9 mouse cellular contexts compared by ENCODE assay signal in the genomic region with DNA sequence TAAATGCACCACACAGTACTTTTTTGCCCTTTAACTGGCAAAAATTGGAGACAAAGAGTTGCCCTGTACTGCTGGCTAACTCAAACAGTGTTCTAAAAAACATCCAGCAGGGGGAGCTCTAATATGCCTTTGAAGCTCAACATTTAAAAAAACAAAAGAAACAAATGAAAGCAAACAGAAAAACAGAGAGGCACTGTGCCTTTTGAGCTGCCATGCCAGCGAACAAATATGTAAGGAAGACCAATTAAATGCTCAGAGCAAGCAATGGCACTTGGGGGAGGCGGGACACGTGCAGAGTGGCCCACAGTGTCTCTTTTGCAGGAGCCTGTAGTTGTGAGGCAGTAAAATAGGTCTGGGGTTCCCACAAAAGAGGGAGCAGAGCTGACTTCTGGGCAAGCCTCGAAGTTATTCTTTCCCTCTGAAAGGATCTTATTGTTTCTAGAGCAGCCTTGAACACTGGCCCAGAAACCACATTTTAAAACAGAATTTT. TPM values are rescaled to one million over a fixed set of nuclear protein-coding genes. Genes with fewer than 3 reads are reported as not detected.
DNase-seq lines count a peak whose midpoint lies in the region; ATAC-seq and TF ChIP-seq lines count a peak whose summit lies in the region.
"Had no signal": no experiment of that assay in that cellular context is flagged by ENCODE, and none has a peak within 500 bp of the region (broad histone marks: within the 10 kb centered on the region; RNA-seq: fewer than 3 reads in every experiment).

No protein-coding gene starts in this region.

- H3K27ac ChIP-seq in embryonic facial prominence, embryonic 11.5 days (replicated peaks; ENCODE audit: low read depth, low read length): peak overlapping the region; percentile 83
- peak overlapping the region; percentile 61 for H3K27ac ChIP-seq in heart, adult 2 months
- H3K27ac ChIP-seq in limb, embryonic 11.5 days (replicated peaks; ENCODE audit: low read depth, low read length): peak overlapping the region; percentile 98
- peak overlapping the region; percentile 40; the same call in 1 of the 2 replicates for H3K27ac ChIP-seq in midbrain, embryonic 15.5 days
- peak overlapping the region; percentile 64; the same call in 1 of the 2 replicates for H3K27ac ChIP-seq in thymus, adult 2 months (ENCODE audit: control insufficient read depth, insufficient read depth, low read length)

- DNase-seq in A20 (ENCODE audit: low read depth, low spot score) (peak; percentile 77), adipocyte (ENCODE audit: low spot score) (peak; percentile 91)
- peak; percentile 94 for DNase-seq in embryonic facial prominence, embryonic 11.5 days (ENCODE audit: low spot score)
- DNase-seq in heart, adult 2 months: peak; percentile 28 to 66
- DNase-seq in kidney, adult 8-10 months: peak; percentile 26 to 58
- peak; percentile 80 for DNase-seq in limb, embryonic 11.5 days (ENCODE audit: low spot score)
- DNase-seq in thymus, adult 2 months: peak; percentile 36

- H3K4me3 ChIP-seq in embryonic facial prominence, embryonic 11.5 days (ENCODE audit: low read depth, low read length): no peak overlapping the region
- peak overlapping the region; percentile 13; the same call in 1 of the 2 replicates for H3K4me3 ChIP-seq in heart, adult 2 months
- no peak overlapping the region for H3K4me3 ChIP-seq in limb, embryonic 11.5 days (ENCODE audit: low read depth, low read length)
- H3K4me3 ChIP-seq in midbrain, embryonic 15.5 days: no peak overlapping the region
- H3K4me3 ChIP-seq in thymus, adult 2 months (ENCODE audit: control insufficient read depth, insufficient read depth, low read length): 0 out of 2 replicates have a peak overlapping the region, but pooled peaks have one; percentile 13
- H3K4me3 ChIP-seq: erythroblast, embryonic 14.5 days had no signal

- no peaks in the 10 kb centered on the region for H3K27me3 ChIP-seq in embryonic facial prominence, embryonic 11.5 days (ENCODE audit: control insufficient read depth, insufficient read depth, low read length)
- no peaks in the 10 kb centered on the region for H3K27me3 ChIP-seq in heart, adult 2 months (ENCODE audit: control insufficient read depth, insufficient read depth, low read length)
- H3K27me3 ChIP-seq in limb, embryonic 11.5 days (ENCODE audit: control insufficient read depth, insufficient read depth, low read length): no peaks in the 10 kb centered on the region
- H3K27me3 ChIP-seq in midbrain, embryonic 15.5 days (replicated peaks): no peaks in the 10 kb centered on the region
- H3K27me3 ChIP-seq in thymus, adult 2 months (ENCODE audit: control insufficient read depth, insufficient read depth, low read length): no peaks in the 10 kb centered on the region

- H3K79me2 ChIP-seq in heart, adult 2 months (replicated peaks; ENCODE audit: control insufficient read depth, insufficient read depth, low read length): no peaks in the 10 kb centered on the region

- intact Hi-C loops in heart, adult 2 months (cut with DNase I): loop anchor here (1.0 to 10.0 kb wide), 3 partner anchors 217 to 313 kb away; no protein-coding TSS in a partner anchor

- H3K36me3 ChIP-seq in embryonic facial prominence, embryonic 11.5 days (replicated peaks; ENCODE audit: control insufficient read depth, insufficient read depth, low read depth, low read length): no peaks in the 10 kb centered on the region
- H3K36me3 ChIP-seq in heart, adult 2 months (ENCODE audit: control insufficient read depth, insufficient read depth, low read length): no peaks in the 10 kb centered on the region; the same call in 1 of the 2 replicates
- H3K36me3 ChIP-seq in limb, embryonic 11.5 days (ENCODE audit: control insufficient read depth, insufficient read depth, low read length): no peaks in the 10 kb centered on the region
- no peaks in the 10 kb centered on the region for H3K36me3 ChIP-seq in midbrain, embryonic 15.5 days (replicated peaks)
- no peaks in the 10 kb centered on the region for H3K36me3 ChIP-seq in thymus, adult 2 months (ENCODE audit: control insufficient read depth, insufficient read depth, low read length)

- WGBS in embryonic facial prominence, embryonic 11.5 days: under 1% methylated on average over 4 of the region's 4 CpGs
- 7% methylated on average over 4 of the region's 4 CpGs for WGBS in heart, adult 2 months
- 5% methylated on average over 4 of the region's 4 CpGs for WGBS in limb, embryonic 11.5 days
- 0% methylated on average over 4 of the region's 4 CpGs for WGBS in midbrain, embryonic 15.5 days
- WGBS in thymus, adult 2 months: 16% methylated on average over 4 of the region's 4 CpGs

- no peak for TF ChIP-seq POLR2A in heart, adult 2 months (IDR thresholded peaks at IDR 0.05; ENCODE audit: insufficient read depth, low read depth, low read length)
- TF ChIP-seq POLR2A in thymus, adult 2 months (IDR thresholded peaks at IDR 0.05; ENCODE audit: control insufficient read depth, extremely low read depth, insufficient read depth, low read length, poor library complexity): no peak

- peak overlapping the region; percentile 41 for H3K9ac ChIP-seq in embryonic facial prominence, embryonic 11.5 days (replicated peaks; ENCODE audit: low read length)
- peak overlapping the region; percentile 38; the same call in 1 of the 2 replicates for H3K9ac ChIP-seq in heart, adult 2 months (ENCODE audit: low read depth, low read length)
- peak overlapping the region; percentile 23 for H3K9ac ChIP-seq in limb, embryonic 11.5 days (ENCODE audit: low read length)
- H3K9ac ChIP-seq in midbrain, embryonic 15.5 days: no peak overlapping the region

- TF ChIP-seq CTCF in heart, adult 2 months (IDR thresholded peaks at IDR 0.05): peak; percentile 95
- no peak for TF ChIP-seq CTCF in thymus, adult 2 months (IDR thresholded peaks at IDR 0.05; ENCODE audit: borderline replicate concordance, control insufficient read depth, extremely low read depth, insufficient read depth, low read length, poor library complexity)

- peaks cover 4% of the 10 kb centered on the region for H3K4me1 ChIP-seq in embryonic facial prominence, embryonic 11.5 days (ENCODE audit: control insufficient read depth, insufficient read depth, low read length)
- H3K4me1 ChIP-seq in heart, adult 2 months (ENCODE audit: control insufficient read depth, insufficient read depth, low read length): peaks cover 6% of the 10 kb centered on the region
- peaks cover 26% of the 10 kb centered on the region for H3K4me1 ChIP-seq in limb, embryonic 11.5 days (ENCODE audit: control insufficient read depth, insufficient read depth, low read length)
- peaks cover 13% of the 10 kb centered on the region for H3K4me1 ChIP-seq in midbrain, embryonic 15.5 days
- peaks cover 17% of the 10 kb centered on the region for H3K4me1 ChIP-seq in thymus, adult 2 months (replicated peaks; ENCODE audit: control insufficient read depth, insufficient read depth, low read length)

- H3K4me2 ChIP-seq in embryonic facial prominence, embryonic 11.5 days (ENCODE audit: low read depth, low read length): no peak overlapping the region
- no peak overlapping the region for H3K4me2 ChIP-seq in limb, embryonic 11.5 days (ENCODE audit: low read depth, severe bottlenecking)
- H3K4me2 ChIP-seq in midbrain, embryonic 15.5 days: peak overlapping the region; percentile 30

- H3K9me3 ChIP-seq in embryonic facial prominence, embryonic 11.5 days (replicated peaks; ENCODE audit: control insufficient read depth, low read length): no peaks in the 10 kb centered on the region
- no peaks in the 10 kb centered on the region for H3K9me3 ChIP-seq in limb, embryonic 11.5 days (ENCODE audit: control insufficient read depth, low read length)
- no peaks in the 10 kb centered on the region for H3K9me3 ChIP-seq in midbrain, embryonic 15.5 days

- no peak for TF ChIP-seq EP300 in heart, adult 2 months (IDR thresholded peaks at IDR 0.05; ENCODE audit: insufficient read depth, low read depth, low read length)

- ATAC-seq in embryonic facial prominence, embryonic 11.5 days (replicated peaks; ENCODE audit: insufficient number of reproducible peaks, low FRiP score, low TSS enrichment, low read depth): peak; percentile 75
- ATAC-seq in limb, embryonic 11.5 days (ENCODE audit: insufficient number of reproducible peaks, low FRiP score, low TSS enrichment, low read depth): peak; percentile 80
- peak; percentile 89 for ATAC-seq in midbrain, embryonic 15.5 days (replicated peaks)

RNA-seq across cellular contexts. Expression of a gene that starts 20.5 kb away (rescaled TPM):
- polyA plus RNA-seq in embryonic facial prominence, embryonic 11.5 days (2014; fragmentation: Nextera tagmentation; extraction: Ambion mirVana): not detected in 2 replicates
- total RNA-seq in heart, adult 2 months (2021): not detected
- not detected in 2 replicates for polyA plus RNA-seq in heart, adult 2 months (2012; rRNA removed)
- not detected in 2 replicates for polyA plus RNA-seq in limb, embryonic 11.5 days (2014; fragmentation: Nextera tagmentation; extraction: Ambion mirVana)
- polyA plus RNA-seq in midbrain, embryonic 15.5 days (2015; fragmentation: Nextera tagmentation; extraction: Ambion mirVana): 0.22 TPM in 1 of 2 replicates, not detected in the other
- polyA plus RNA-seq in thymus, adult 2 months (2012; rRNA removed): not detected in 2 replicates
- polyA plus RNA-seq: erythroblast, embryonic 14.5 days had no signal

RNA-seq across cellular contexts. Expression of a gene that starts 30.9 kb away (rescaled TPM):
- 37.5 and 41.4 TPM in 2 replicates for polyA plus RNA-seq in embryonic facial prominence, embryonic 11.5 days (2014; fragmentation: Nextera tagmentation; extraction: Ambion mirVana)
- 10 to 100 TPM; 11.3 to 11.5 TPM for total RNA-seq in heart, adult 2 months (2021)
- 11.6 and 19.7 TPM in 2 replicates for polyA plus RNA-seq in heart, adult 2 months (2012; rRNA removed)
- 46.6 and 49.8 TPM in 2 replicates for polyA plus RNA-seq in limb, embryonic 11.5 days (2014; fragmentation: Nextera tagmentation; extraction: Ambion mirVana)
- polyA plus RNA-seq in midbrain, embryonic 15.5 days (2015; fragmentation: Nextera tagmentation; extraction: Ambion mirVana): 35.1 and 38.2 TPM in 2 replicates
- 17.5 and 25.0 TPM in 2 replicates for polyA plus RNA-seq in thymus, adult 2 months (2012; rRNA removed)

Comparison
In these comparisons a context has a peak if more than half of its experiments do, and no peak if none do; other contexts are left out.
1. DNase-seq: peak in every context shown above with its lines; median percentile 94 in embryonic facial prominence, embryonic 11.5 days; 91 in adipocyte; 80 in limb, embryonic 11.5 days; 77 in A20; 47 in heart, adult 2 months; 42 in kidney, adult 8-10 months; 36 in thymus, adult 2 months.
2. H3K27ac ChIP-seq: peak in every context shown above with its lines; median percentile 98 in limb, embryonic 11.5 days; 83 in embryonic facial prominence, embryonic 11.5 days; 64 in thymus, adult 2 months; 61 in heart, adult 2 months; 40 in midbrain, embryonic 15.5 days.
3. H3K4me3 ChIP-seq: peak in heart, adult 2 months (single experiment) and thymus, adult 2 months (single experiment); none in embryonic facial prominence, embryonic 11.5 days (single experiment), limb, embryonic 11.5 days (single experiment) and midbrain, embryonic 15.5 days (single experiment).
4. Peak in every context shown above with its lines, with median percentiles within 50 percentile points of each other: ATAC-seq.